Mouse (Mus musculus) lung, embryonic 16.5 days (tissue): Measurements from ENCODE around the gene Ptpn11. TPM values are rescaled to one million over a fixed set of nuclear protein-coding genes. Genes with fewer than 3 reads are reported as not detected.
"Not testable (repeated sequence)": the region's sequence is repeated elsewhere in the genome, so short reads cannot be mapped to it uniquely, and the experiment has no call there.

ENCODE experiments used
- ATAC-seq: fragments of 200-750 bp; cut with Nextera tagmentation; 2 replicates; pipeline ENCODE4 v1.8.0; 2017; ENCODE audit warnings: low read depth, mild to moderate bottlenecking, moderate library complexity
- H3K27ac ChIP-seq: fragments of 300-500 bp; sonication (generic); 2 replicates; pipeline ENCODE4 v1.5.1; 2014; ENCODE audit warnings: mild to moderate bottlenecking, control low read depth, low read length
- H3K27me3 ChIP-seq: fragments of 300-500 bp; sonication (generic); 2 replicates; pipeline ENCODE4 v1.6.1; 2014; ENCODE audit warnings: low read depth, low read length, mixed read lengths; ENCODE audit not compliant: control insufficient read depth, insufficient read depth
- H3K36me3 ChIP-seq: fragments of 300-500 bp; sonication (generic); 2 replicates; pipeline ENCODE4 v1.6.1; 2014; ENCODE audit warnings: low read length; ENCODE audit not compliant: control insufficient read depth, insufficient read depth
- H3K4me1 ChIP-seq: fragments of 300-500 bp; sonication (generic); replicated peaks from 2 replicates; pipeline ENCODE4 v1.6.1; 2014; ENCODE audit warnings: low read length, mixed read lengths; ENCODE audit not compliant: control insufficient read depth, insufficient read depth
- H3K4me2 ChIP-seq: fragments of 300-500 bp; sonication (generic); 2 replicates; pipeline ENCODE4 v1.6.1; 2014; ENCODE audit warnings: low read depth, low read length, control low read depth
- H3K4me3 ChIP-seq: fragments of 300-500 bp; sonication (generic); 2 replicates; pipeline ENCODE4 v1.5.1; 2014; ENCODE audit warnings: mild to moderate bottlenecking, low read length, control low read depth
- H3K9ac ChIP-seq: fragments of 300-500 bp; sonication (generic); 2 replicates; pipeline ENCODE4 v1.6.1; 2014; ENCODE audit warnings: low read length, control low read depth
- H3K9me3 ChIP-seq: fragments of 300-500 bp; sonication (generic); 2 replicates; pipeline ENCODE4 v1.6.1; 2016; ENCODE audit warnings: low read length; ENCODE audit not compliant: control insufficient read depth
- WGBS: fragments of 180-500 bp; shearing (Covaris S2); extraction: QIAGEN DNeasy Blood & Tissue Kit; methylation state at CpG from one replicate; pipeline ENCODE4 v1.1.7; 2014; 5-methylcytosine and 5-hydroxymethylcytosine counted together
- polyA plus RNA-seq: library from polyadenylated mRNA; unstranded; fragments of >200 nt; fragmentation: Nextera tagmentation; extraction: Ambion mirVana; gene quantifications from 2 replicates; pipeline ENCODE4 v1.2.1, GENCODE M21; 2015

Ptpn11 gene
- polyA plus RNA-seq, 1 experiment from 2014 or later, result 18.0 TPM

GRCm38 (mm10) chr5:121217313-121217634, 26.1 kb upstream of the Ptpn11 start:
- no peak for ATAC-seq
- WGBS, result 84% methylated on average over 2 of the region's 2 CpGs

DNA sequence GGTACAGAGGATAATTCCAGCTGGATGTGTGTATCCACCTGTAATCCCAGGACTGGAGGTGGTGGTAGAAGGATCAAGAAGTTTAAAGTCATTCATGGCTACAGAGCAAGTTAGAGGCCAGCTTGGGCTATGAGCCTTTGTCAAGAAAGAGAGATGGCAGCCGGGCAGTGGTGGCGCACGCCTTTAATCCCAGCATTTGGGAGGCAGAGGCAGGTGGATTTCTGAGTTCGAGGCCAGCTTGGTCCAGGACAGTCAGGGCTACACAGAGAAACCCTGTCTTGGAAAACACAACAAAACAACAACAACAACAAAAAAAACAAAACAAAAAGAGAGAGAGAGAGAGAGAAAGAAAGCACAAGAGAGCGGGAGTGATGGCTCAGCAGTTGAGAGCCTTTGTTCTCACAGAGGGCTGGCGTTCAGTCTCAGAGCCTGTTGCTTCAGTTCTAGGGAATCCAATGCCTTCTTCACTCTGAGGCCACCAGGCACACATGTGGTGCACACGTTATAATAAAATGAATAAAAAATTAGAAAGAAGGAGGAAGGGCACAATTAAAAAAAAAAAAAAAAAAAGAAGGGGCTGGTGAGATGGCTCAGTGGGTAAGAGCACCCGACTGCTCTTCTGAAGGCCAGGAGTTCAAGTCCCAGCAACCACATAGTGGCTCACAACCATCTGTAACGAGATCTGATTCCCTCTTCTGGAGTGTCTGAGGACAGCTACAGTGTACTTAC, 25.6 kb upstream of the Ptpn11 start:
- not testable (repeated sequence) for H3K9ac ChIP-seq, H3K4me3 ChIP-seq, H3K9me3 ChIP-seq, H3K27me3 ChIP-seq, H3K27ac ChIP-seq, ATAC-seq, H3K4me2 ChIP-seq, H3K4me1 ChIP-seq, H3K36me3 ChIP-seq
- 85% methylated on average over 9 of the region's 9 CpGs for WGBS

More at GRCm38 (mm10) chr5:121217313-121217634, 26.1 kb upstream of the Ptpn11 start:
- no peak overlapping the region for H3K4me2 ChIP-seq
- H3K9me3 ChIP-seq, result no peaks in the 10 kb centered on the region
- no peak overlapping the region for H3K27ac ChIP-seq
- peaks cover 9% of the 10 kb centered on the region for H3K4me1 ChIP-seq
- H3K36me3 ChIP-seq, result peaks cover 3% of the 10 kb centered on the region
- no peak overlapping the region for H3K9ac ChIP-seq
- no peak overlapping the region for H3K4me3 ChIP-seq
- H3K27me3 ChIP-seq, result no peaks in the 10 kb centered on the region

GRCm38 (mm10) chr5:121216126-121216446, 24.9 kb upstream of the Ptpn11 start:
- Histone ChIP-seq H3K4me3 (no peak overlapping the region), H3K9me3 (no peaks in the 10 kb centered on the region), H3K9ac (no peak overlapping the region), H3K27ac (no peak overlapping the region), H3K36me3 (peaks cover 13% of the 10 kb centered on the region), H3K4me1 (peaks cover 2% of the 10 kb centered on the region; the same call in 1 of the 2 replicates), H3K27me3 (no peaks in the 10 kb centered on the region), H3K4me2 (no peak overlapping the region)
- ATAC-seq, result no peak
- WGBS, result 65% methylated on average over 12 of the region's 12 CpGs

DNA sequence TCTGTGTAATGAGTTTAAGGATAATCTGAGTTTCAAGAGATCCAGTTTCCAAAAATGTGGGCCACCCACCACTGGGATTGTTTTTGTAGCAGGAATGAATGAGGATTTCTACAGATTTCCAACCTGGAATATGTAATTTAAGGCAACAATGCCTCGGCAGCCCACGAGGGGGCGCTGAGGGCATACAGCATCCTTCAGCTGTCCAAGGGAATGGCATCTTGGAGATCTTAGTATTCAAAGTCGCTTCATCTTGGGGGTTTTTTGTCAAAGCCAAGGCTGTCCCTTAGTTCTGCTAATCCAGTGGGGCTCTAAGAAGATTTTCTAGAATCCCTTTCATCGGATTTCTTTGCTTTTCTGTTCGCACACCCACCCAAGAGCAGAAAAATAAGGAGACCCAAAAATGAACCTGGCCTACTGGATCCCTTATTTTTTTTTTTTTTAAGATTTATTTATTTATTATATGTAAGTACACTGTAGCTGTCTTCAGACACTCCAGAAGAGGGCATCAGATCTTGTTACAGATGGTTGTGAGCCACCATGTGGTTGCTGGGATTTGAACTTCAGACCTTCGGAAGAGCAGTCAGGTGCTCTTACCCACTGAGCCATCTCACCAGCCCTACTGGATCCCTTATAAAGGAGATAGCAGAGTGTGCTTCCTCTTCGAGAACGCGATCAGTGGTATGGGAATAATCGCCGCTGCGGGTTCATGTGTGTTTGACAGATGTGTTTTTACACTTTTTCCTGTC, 24.4 kb upstream of the Ptpn11 start:
- Histone ChIP-seq H3K4me1 (no peaks in the 10 kb centered on the region), H3K36me3 (peaks cover 18% of the 10 kb centered on the region), H3K9ac (no peak overlapping the region), H3K27me3 (no peaks in the 10 kb centered on the region), H3K4me2 (no peak overlapping the region), H3K27ac (no peak overlapping the region), H3K4me3 (no peak overlapping the region), H3K9me3 (no peaks in the 10 kb centered on the region)
- ATAC-seq, result no peak
- WGBS, result 49% methylated on average over 13 of the region's 13 CpGs

DNA sequence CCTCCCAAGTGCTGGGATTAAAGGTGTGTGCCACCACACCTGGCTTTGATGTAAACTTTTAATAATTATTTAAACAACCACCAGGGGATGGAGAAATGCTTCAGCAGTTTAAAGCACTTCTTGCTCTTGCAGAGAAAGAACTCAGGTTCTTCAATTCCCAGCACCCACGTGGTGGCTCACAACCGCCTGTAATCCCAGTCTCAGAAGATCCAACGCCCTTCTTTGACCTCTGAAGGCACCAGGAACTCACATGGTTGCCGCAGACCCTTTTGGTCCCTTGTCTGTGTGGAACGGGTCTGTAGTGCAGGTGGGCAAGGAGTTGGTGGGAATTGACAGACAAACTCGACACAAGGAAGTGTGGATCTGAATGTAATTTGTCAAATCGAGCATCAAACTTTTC, 23.5 kb upstream of the Ptpn11 start:
- Histone ChIP-seq H3K27me3 (no peaks in the 10 kb centered on the region), H3K4me1 (no peaks in the 10 kb centered on the region), H3K4me3 (no peak overlapping the region), H3K4me2 (no peak overlapping the region), H3K9ac (no peak overlapping the region), H3K36me3 (peaks cover 21% of the 10 kb centered on the region), H3K27ac (no peak overlapping the region), H3K9me3 (no peaks in the 10 kb centered on the region)
- no peak for ATAC-seq
- WGBS, result 55% methylated on average over 7 of the region's 7 CpGs

DNA sequence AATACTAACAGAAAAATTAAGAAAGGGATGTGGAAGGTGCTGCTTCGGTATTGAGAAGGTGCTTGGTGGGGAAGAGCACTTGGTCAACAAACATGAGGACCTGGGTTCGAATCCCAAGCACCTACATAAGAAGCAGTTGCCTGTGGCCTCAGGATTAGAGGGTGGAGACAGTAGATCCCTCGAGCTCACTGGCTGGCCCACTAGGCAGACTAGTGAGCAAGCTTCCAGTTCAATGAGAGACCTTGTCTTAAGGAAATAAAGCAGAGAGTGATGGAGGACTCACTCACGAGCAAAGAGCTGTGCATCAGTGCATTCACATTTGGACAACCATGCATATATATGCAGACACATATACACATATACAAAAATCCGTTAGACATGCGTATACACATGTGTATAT, 20.9 kb upstream of the Ptpn11 start:
- H3K4me3 ChIP-seq, result no peak overlapping the region
- no peak overlapping the region for H3K27ac ChIP-seq
- no peaks in the 10 kb centered on the region for H3K27me3 ChIP-seq
- H3K36me3 ChIP-seq, result peaks cover 42% of the 10 kb centered on the region
- H3K9ac ChIP-seq, result no peak overlapping the region
- H3K4me1 ChIP-seq, result peaks cover 3% of the 10 kb centered on the region; the same call in 1 of the 2 replicates
- ATAC-seq, result no peak
- H3K9me3 ChIP-seq, result no peaks in the 10 kb centered on the region
- H3K4me2 ChIP-seq, result no peak overlapping the region
- 89% methylated on average over 6 of the region's 6 CpGs for WGBS

GRCm38 (mm10) chr5:121210601-121210924, 19.4 kb upstream of the Ptpn11 start:
- H3K4me2 ChIP-seq, result no peak overlapping the region
- H3K36me3 ChIP-seq, result peaks cover 52% of the 10 kb centered on the region
- H3K27ac ChIP-seq, result no peak overlapping the region
- H3K9me3 ChIP-seq, result no peaks in the 10 kb centered on the region
- peaks cover 18% of the 10 kb centered on the region for H3K4me1 ChIP-seq
- 56% methylated on average over 1 of the region's 1 CpGs for WGBS
- no peaks in the 10 kb centered on the region for H3K27me3 ChIP-seq
- no peak for ATAC-seq
- no peak overlapping the region for H3K9ac ChIP-seq
- no peak overlapping the region for H3K4me3 ChIP-seq

- peaks cover 52% of the 10 kb centered on the region for H3K36me3 ChIP-seq
- H3K4me3 ChIP-seq, result no peak overlapping the region
- ATAC-seq, result no peak
- no peaks in the 10 kb centered on the region for H3K27me3 ChIP-seq
- no peak overlapping the region for H3K4me2 ChIP-seq
- 86% methylated on average over 9 of the region's 9 CpGs for WGBS
- H3K9ac ChIP-seq, result no peak overlapping the region
- H3K4me1 ChIP-seq, result peaks cover 19% of the 10 kb centered on the region
- no peak overlapping the region for H3K27ac ChIP-seq
- H3K9me3 ChIP-seq, result no peaks in the 10 kb centered on the region
These were observed 18.8 kb upstream of the Ptpn11 start for GRCm38 (mm10) chr5:121209755-121210600.

DNA sequence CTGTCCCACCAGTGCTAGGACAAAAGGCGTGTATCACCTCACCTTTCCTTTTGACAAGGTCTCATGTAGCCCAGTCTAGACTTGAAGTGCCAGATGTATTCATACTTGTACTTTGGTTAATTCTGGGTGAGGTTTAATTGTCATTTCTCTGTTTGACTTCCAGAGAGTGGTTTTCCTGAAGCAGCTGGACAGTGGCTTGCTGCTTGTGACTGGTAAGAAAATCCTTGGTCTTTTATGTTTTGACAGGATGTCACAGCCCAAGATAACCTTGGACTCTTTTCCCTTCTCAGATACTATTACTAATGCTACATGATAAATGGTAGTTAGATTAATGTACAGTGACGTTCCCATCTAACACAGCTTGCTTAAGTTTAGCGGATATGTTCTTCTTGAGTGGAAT, 15.8 kb upstream of the Ptpn11 start:
- ATAC-seq, result no peak
- peaks cover 46% of the 10 kb centered on the region for H3K36me3 ChIP-seq
- H3K27me3 ChIP-seq, result no peaks in the 10 kb centered on the region
- H3K4me2 ChIP-seq, result no peak overlapping the region
- H3K27ac ChIP-seq, result no peak overlapping the region
- H3K4me1 ChIP-seq, result peaks cover 19% of the 10 kb centered on the region
- no peak overlapping the region for H3K9ac ChIP-seq
- 53% methylated on average over 3 of the region's 3 CpGs for WGBS
- no peaks in the 10 kb centered on the region for H3K9me3 ChIP-seq
- H3K4me3 ChIP-seq, result no peak overlapping the region
